Mouse (Mus musculus) heart, adult 2 months (tissue): ENCODE measurements at regions not wholly inside any gene's neighbourhood (a gene's known extent, or its start where the extent isn't known, plus 50 kb on each side); places are given as distances from the start of the nearest gene placed in this dataset.

Experiments
- DNase-seq, 2 experiments: peaks; one replicate each; pipeline ENCODE4 v3.0.0; 2021
- H3K27ac ChIP-seq: fragments of 200-600 bp; 2 replicates; pipeline ENCODE4 v1.8.1; 2022
- H3K27me3 ChIP-seq: fragments of 200-500 bp; 2 replicates; pipeline ENCODE4 v1.6.1; 2012; ENCODE audit warnings: mild to moderate bottlenecking, low read length, inconsistent platforms, mixed read lengths; ENCODE audit not compliant: control insufficient read depth, insufficient read depth
- H3K36me3 ChIP-seq: fragments of 200-500 bp; 2 replicates; pipeline ENCODE4 v1.6.1; 2012; ENCODE audit warnings: low read length, inconsistent platforms; ENCODE audit not compliant: control insufficient read depth, insufficient read depth
- H3K4me1 ChIP-seq: fragments of 200-500 bp; 2 replicates; pipeline ENCODE4 v1.6.1; 2011; ENCODE audit warnings: low read length; ENCODE audit not compliant: control insufficient read depth, insufficient read depth
- H3K4me3 ChIP-seq: fragments of 200-600 bp; 2 replicates; pipeline ENCODE4 v1.8.1; 2022
- H3K79me2 ChIP-seq: fragments of 200-500 bp; replicated peaks from 2 replicates; pipeline ENCODE4 v1.6.1; 2012; ENCODE audit warnings: mild to moderate bottlenecking, inconsistent platforms, low read length, moderate library complexity, mixed read lengths; ENCODE audit not compliant: control insufficient read depth, insufficient read depth
- H3K9ac ChIP-seq: fragments of 200-500 bp; 2 replicates; pipeline ENCODE4 v1.6.1; 2012; ENCODE audit warnings: low read depth, mild to moderate bottlenecking, control low read depth, inconsistent platforms, low read length, mixed read lengths
- CTCF ChIP-seq: fragments of 200-600 bp; IDR thresholded peaks from 2 replicates; pipeline ENCODE4 v1.8.1; 2022; ENCODE audit warnings: antibody characterized with exemption, mild to moderate bottlenecking, moderate library complexity
- EP300 ChIP-seq: fragments of 200-500 bp; IDR thresholded peaks from 2 replicates; pipeline ENCODE4 v1.6.1; 2011; ENCODE audit warnings: low read depth, low read length, control low read depth; ENCODE audit not compliant: insufficient read depth
- POLR2A ChIP-seq: fragments of 200-500 bp; IDR thresholded peaks from 2 replicates; pipeline ENCODE4 v1.6.1; 2011; ENCODE audit warnings: mild to moderate bottlenecking, low read depth, low read length, control low read depth; ENCODE audit not compliant: insufficient read depth
- WGBS: fragments of 180-500 bp; shearing (Covaris S2); methylation state at CpG from one replicate; pipeline ENCODE4 v1.1.7; 2018; 5-methylcytosine and 5-hydroxymethylcytosine counted together
- intact Hi-C: fragments of 180-260 bp; cut with DNase I; formaldehyde crosslinking; loops from one replicate; pipeline ENCODE4 v1.15.1; 2025

DNA sequence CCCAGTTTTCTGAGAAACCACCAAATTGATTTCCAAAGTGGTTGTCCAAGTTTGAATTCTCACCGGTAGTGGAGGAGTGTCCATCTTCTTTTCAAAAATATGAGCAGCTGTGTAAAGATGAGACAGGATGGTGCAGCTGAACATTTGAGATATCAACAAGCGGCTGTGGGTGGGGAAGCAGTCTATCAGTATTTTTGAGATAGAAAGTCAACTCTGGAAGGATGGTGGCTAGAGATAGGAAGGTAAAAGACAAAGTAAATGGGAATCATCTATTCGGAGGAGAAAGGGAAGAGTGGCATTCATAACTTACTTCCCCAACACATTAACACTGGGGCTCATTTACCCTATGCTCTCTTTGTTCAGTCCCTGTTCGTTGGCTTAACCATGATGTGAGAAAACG lies 146.9 kb upstream of the Gmnc start:
- Histone ChIP-seq H3K4me3 (no peak overlapping the region), H3K4me1 (no peaks in the 10 kb centered on the region), H3K27ac (no peak overlapping the region), H3K79me2 (no peaks in the 10 kb centered on the region), H3K36me3 (no peaks in the 10 kb centered on the region), H3K27me3 (no peaks in the 10 kb centered on the region), H3K9ac (no peak overlapping the region)
- intact Hi-C loops, result loop anchor here (5.0 kb wide), 1 partner anchor 236 kb away; no protein-coding TSS in a partner anchor
- TF ChIP-seq POLR2A, result no peak
- no peak for TF ChIP-seq EP300
- TF ChIP-seq CTCF, result no peak
- 66% methylated on average over 5 of the region's 5 CpGs for WGBS
- DNase-seq, result no peak

DNA sequence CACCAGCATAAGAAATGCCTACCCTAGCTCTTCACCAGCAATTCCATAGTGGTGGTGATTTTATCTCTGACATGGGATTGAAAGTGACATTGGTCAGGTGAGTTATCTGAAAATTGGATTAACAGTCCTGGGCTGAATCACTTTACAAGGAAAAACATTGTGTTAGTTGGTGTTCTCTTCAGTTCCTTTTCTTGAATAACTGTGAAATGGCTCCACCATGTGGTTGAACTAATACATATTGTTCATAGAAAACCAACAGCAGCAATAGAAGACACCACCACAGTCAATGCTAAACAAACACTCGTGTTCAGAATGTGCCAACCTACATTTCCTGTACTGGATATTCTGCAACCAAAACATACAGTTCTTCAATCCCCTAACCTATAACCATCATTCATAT lies 147.5 kb upstream of the Gmnc start:
- Histone ChIP-seq H3K27me3 (no peaks in the 10 kb centered on the region), H3K79me2 (no peaks in the 10 kb centered on the region), H3K27ac (no peak overlapping the region), H3K9ac (no peak overlapping the region), H3K36me3 (no peaks in the 10 kb centered on the region), H3K4me1 (no peaks in the 10 kb centered on the region), H3K4me3 (no peak overlapping the region)
- TF ChIP-seq CTCF (peak; percentile 55), EP300 (no peak)
- intact Hi-C loops, result loop anchor here (5.0 kb wide), 1 partner anchor 237 kb away; no protein-coding TSS in a partner anchor
- WGBS, result 8% methylated on average over 1 of the region's 1 CpGs
- no peak for DNase-seq

DNA sequence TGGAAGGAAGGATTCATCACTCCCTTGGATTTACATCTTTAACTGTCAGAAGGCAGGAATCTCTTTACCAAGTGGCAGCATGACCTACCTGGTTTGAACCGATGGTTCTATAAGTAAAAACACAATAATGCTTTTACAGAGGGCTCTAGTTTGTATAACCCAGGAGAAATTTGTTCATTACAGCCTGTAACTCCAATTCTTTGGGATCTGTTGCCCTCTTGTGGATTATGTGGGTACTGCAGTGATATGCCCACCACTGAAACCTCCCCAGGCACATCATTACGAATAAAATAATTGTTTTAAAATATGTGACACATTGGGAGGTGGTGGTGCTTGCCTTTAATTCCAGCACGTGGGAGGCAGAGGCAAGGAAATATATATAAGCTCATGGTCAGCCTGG lies 148.6 kb upstream of the Gmnc start:
- Histone ChIP-seq H3K4me1 (no peaks in the 10 kb centered on the region), H3K4me3 (no peak overlapping the region), H3K9ac (no peak overlapping the region), H3K27ac (no peak overlapping the region), H3K27me3 (no peaks in the 10 kb centered on the region), H3K36me3 (no peaks in the 10 kb centered on the region), H3K79me2 (no peaks in the 10 kb centered on the region)
- peak; percentile 3 to 29 for DNase-seq
- TF ChIP-seq POLR2A (no peak), EP300 (no peak), CTCF (peak; percentile 95)
- intact Hi-C loops, result loop anchor here (1.0 to 5.0 kb wide), 2 partner anchors 317 to 908 kb away; no protein-coding TSS in a partner anchor
- WGBS, result 6% methylated on average over 3 of the region's 3 CpGs

DNA sequence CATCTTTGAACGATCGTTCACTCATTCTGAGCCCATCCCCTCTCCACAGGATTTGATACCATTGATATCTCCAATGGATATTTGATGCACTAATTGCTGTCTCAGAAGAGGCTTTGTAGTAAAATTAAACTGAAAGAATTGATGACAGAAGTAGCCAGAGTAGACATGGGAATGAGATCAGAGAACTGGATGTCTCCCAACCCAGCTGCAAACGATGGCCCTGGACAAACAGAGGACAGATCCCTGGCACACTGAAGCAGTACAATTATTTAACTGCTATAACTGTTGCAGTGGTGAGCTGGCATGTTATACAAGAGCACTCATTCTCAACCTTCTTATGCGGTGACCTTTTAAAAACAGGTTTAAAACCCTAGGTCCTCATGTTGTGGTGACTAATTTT lies 151.5 kb upstream of the Ostn start:
- H3K36me3 ChIP-seq, result no peaks in the 10 kb centered on the region
- WGBS, result 70% methylated on average over 4 of the region's 4 CpGs
- intact Hi-C loops, result no loop called here
- no peak overlapping the region for H3K4me3 ChIP-seq
- H3K27ac ChIP-seq, result no peak overlapping the region
- no peaks in the 10 kb centered on the region for H3K27me3 ChIP-seq
- H3K79me2 ChIP-seq, result no peaks in the 10 kb centered on the region
- no peaks in the 10 kb centered on the region for H3K4me1 ChIP-seq
- no peak overlapping the region for H3K9ac ChIP-seq
- DNase-seq, result no peak
- TF ChIP-seq EP300, result no peak
- TF ChIP-seq CTCF, result no peak
- TF ChIP-seq POLR2A, result no peak

DNA sequence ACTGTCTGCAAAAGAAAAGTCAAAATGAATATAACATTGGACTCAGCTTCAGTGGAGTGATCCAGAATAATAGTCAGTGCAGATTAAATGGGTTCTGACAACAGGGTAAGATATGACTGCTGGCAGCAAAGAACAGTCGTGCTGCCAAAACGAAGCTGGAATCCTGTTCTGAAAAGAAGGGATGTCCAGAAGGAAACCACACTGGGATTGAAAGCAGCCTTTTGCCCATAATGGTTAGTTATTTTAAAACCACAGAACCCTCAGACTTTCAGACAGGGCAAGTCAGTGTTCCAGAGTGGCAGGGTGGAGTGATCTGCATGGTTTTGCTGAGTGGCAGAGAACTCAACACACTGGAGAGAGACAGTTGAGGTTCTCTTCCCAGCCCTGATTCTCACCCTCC lies 111.6 kb upstream of the Ostn start:
- DNase-seq, result no peak
- TF ChIP-seq EP300 (no peak), CTCF (no peak), POLR2A (no peak)
- H3K4me3 ChIP-seq, result no peak overlapping the region
- 57% methylated on average over 2 of the region's 2 CpGs for WGBS
- no peak overlapping the region for H3K27ac ChIP-seq
- H3K9ac ChIP-seq, result no peak overlapping the region
- intact Hi-C loops, result no loop called here
- H3K36me3 ChIP-seq, result no peaks in the 10 kb centered on the region
- H3K79me2 ChIP-seq, result no peaks in the 10 kb centered on the region
- H3K27me3 ChIP-seq, result no peaks in the 10 kb centered on the region
- no peaks in the 10 kb centered on the region for H3K4me1 ChIP-seq
